In the genomic region with DNA sequence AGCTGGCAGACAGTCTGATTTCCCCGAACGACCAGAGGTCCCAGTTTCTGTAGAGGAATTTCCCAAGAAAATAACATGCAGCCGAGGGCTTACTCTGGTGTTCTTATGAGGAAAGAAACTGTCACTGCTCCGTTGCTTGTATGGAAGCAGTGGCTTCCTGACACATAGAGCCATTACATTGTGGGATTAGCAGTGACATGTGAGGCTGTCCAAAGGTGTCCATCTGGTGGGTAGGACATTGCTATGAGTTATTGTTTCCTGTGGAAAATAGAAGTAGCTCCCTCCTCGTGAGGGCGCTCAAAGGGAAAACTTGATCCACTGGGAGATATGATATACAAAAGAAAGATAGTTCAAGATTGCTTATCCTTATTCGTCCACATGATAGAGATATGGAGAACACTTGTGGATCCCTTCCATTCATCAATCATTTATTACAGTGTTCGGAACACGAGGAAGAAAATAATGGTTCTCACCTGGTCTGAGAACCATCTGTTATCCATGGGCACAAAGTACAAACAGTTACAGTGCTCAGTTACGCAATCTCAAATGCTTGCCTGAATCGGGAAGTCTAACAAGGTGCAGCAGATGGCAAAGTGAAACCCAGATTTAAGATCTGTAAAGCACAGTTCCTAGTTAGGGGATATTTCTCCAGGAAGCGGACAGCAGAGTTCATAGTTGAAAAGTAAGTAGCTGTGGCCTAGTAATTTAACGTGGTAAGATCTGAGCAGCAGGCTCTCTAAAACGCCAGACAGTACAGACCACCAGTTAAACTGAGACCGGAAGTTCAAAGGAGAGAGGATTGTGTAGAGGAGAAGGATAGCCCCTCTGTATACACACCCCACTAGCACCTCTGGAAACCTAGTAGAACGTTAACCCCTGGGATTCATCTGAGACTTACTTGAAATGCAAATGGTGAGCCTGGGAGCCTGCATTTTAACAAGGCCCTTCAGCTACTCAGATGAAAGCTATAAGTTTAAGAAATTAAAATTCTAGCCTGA, we compare ENCODE assay signal across 16 mouse cellular contexts. TPM values are rescaled to one million over a fixed set of nuclear protein-coding genes. Genes with fewer than 3 reads are reported as not detected.
DNase-seq lines count a peak whose midpoint lies in the region; ATAC-seq lines count a peak whose summit lies in the region.
"Had no signal": no experiment of that assay in that cellular context is flagged by ENCODE, and none has a peak within 500 bp of the region (broad histone marks: within the 10 kb centered on the region; RNA-seq: fewer than 3 reads in every experiment).

No protein-coding gene starts in this region.

- WGBS in liver, embryonic 11.5 days, result 69% methylated on average over 16 of the region's 16 CpGs
- WGBS in liver, embryonic 16.5 days (ENCODE audit: insufficient replicate concordance), result 45% methylated on average over 16 of the region's 16 CpGs
- WGBS in forebrain, embryonic 16.5 days, result 81% methylated on average over 16 of the region's 16 CpGs

- H3K4me1 ChIP-seq in liver, embryonic 11.5 days (replicated peaks; ENCODE audit: control insufficient read depth, insufficient read depth, low read length), result no peaks in the 10 kb centered on the region
- H3K4me1 ChIP-seq in liver, embryonic 16.5 days (ENCODE audit: control insufficient read depth, low read depth, low read length), result no peaks in the 10 kb centered on the region
- H3K4me1 ChIP-seq in forebrain, embryonic 16.5 days (replicated peaks; ENCODE audit: control insufficient read depth, insufficient read depth, low read length), result no peaks in the 10 kb centered on the region
- H3K4me1 ChIP-seq: heart, embryonic 12.5 days; midbrain, embryonic 13.5 days had no signal

- H3K27ac ChIP-seq in liver, embryonic 11.5 days (ENCODE audit: low read depth, low read length), result no peak overlapping the region
- no peak overlapping the region for H3K27ac ChIP-seq in liver, embryonic 16.5 days (ENCODE audit: low read length)
- no peak overlapping the region for H3K27ac ChIP-seq in forebrain, embryonic 16.5 days (ENCODE audit: low read length)
- H3K27ac ChIP-seq: limb, embryonic 13.5 days; midbrain, embryonic 13.5 days had no signal

- H3K4me3 ChIP-seq in liver, embryonic 11.5 days (ENCODE audit: low read depth, low read length), result no peak overlapping the region
- H3K4me3 ChIP-seq in liver, embryonic 16.5 days (ENCODE audit: low read depth, low read length), result no peak overlapping the region
- no peak overlapping the region for H3K4me3 ChIP-seq in forebrain, embryonic 16.5 days (replicated peaks; ENCODE audit: low read length)
- H3K4me3 ChIP-seq: heart, embryonic 12.5 days; limb, embryonic 13.5 days; midbrain, embryonic 13.5 days had no signal

- no peaks in the 10 kb centered on the region for H3K27me3 ChIP-seq in liver, embryonic 11.5 days (replicated peaks; ENCODE audit: control insufficient read depth, insufficient read depth, low read length)
- H3K27me3 ChIP-seq in liver, embryonic 16.5 days (ENCODE audit: control insufficient read depth, insufficient read depth, low read depth, low read length), result no peaks in the 10 kb centered on the region
- no peaks in the 10 kb centered on the region for H3K27me3 ChIP-seq in forebrain, embryonic 16.5 days (replicated peaks; ENCODE audit: control insufficient read depth, insufficient read depth, low read length)
- H3K27me3 ChIP-seq: heart, embryonic 12.5 days; limb, embryonic 13.5 days; midbrain, embryonic 13.5 days had no signal

- H3K9me3 ChIP-seq in liver, embryonic 11.5 days (ENCODE audit: control insufficient read depth, low read length), result no peaks in the 10 kb centered on the region
- H3K9me3 ChIP-seq in liver, embryonic 16.5 days (replicated peaks; ENCODE audit: control insufficient read depth, low read length), result no peaks in the 10 kb centered on the region
- no peaks in the 10 kb centered on the region for H3K9me3 ChIP-seq in forebrain, embryonic 16.5 days (ENCODE audit: control insufficient read depth, low read length)
- H3K9me3 ChIP-seq: heart, embryonic 12.5 days; limb, embryonic 13.5 days; midbrain, embryonic 13.5 days had no signal

- H3K36me3 ChIP-seq in liver, embryonic 11.5 days (ENCODE audit: control insufficient read depth, insufficient read depth, low read length), result no peaks in the 10 kb centered on the region
- H3K36me3 ChIP-seq in liver, embryonic 16.5 days (ENCODE audit: control insufficient read depth, insufficient read depth), result no peaks in the 10 kb centered on the region
- no peaks in the 10 kb centered on the region for H3K36me3 ChIP-seq in forebrain, embryonic 16.5 days (ENCODE audit: control insufficient read depth, insufficient read depth)
- H3K36me3 ChIP-seq: heart, embryonic 12.5 days; limb, embryonic 13.5 days; midbrain, embryonic 13.5 days had no signal

- no peak overlapping the region for H3K9ac ChIP-seq in liver, embryonic 11.5 days (ENCODE audit: low read depth, low read length)
- no peak overlapping the region for H3K9ac ChIP-seq in liver, embryonic 16.5 days (ENCODE audit: low read depth, low read length)
- H3K9ac ChIP-seq in forebrain, embryonic 16.5 days (replicated peaks; ENCODE audit: low read depth, low read length), result no peak overlapping the region
- H3K9ac ChIP-seq: heart, embryonic 12.5 days; limb, embryonic 13.5 days; midbrain, embryonic 13.5 days had no signal

- H3K4me2 ChIP-seq in liver, embryonic 11.5 days, result no peak overlapping the region
- no peak overlapping the region for H3K4me2 ChIP-seq in liver, embryonic 16.5 days (ENCODE audit: low read depth, low read length)
- no peak overlapping the region for H3K4me2 ChIP-seq in forebrain, embryonic 16.5 days (ENCODE audit: low read length)
- H3K4me2 ChIP-seq: heart, embryonic 12.5 days; limb, embryonic 13.5 days; midbrain, embryonic 13.5 days had no signal

- 0 out of 2 replicates have a peak, but pooled peaks have one; percentile 26 for ATAC-seq in liver, embryonic 11.5 days (replicated peaks; ENCODE audit: low FRiP score)
- peak; percentile 39 to 42; a peak in 2 of 4 replicates for ATAC-seq in hematopoietic stem cell, adult 5-6 weeks (replicated peaks in 1 of 2; ENCODE audit: insufficient read depth in 1 of 2, low FRiP score in 2 of 2, low TSS enrichment in 1 of 2, low read depth in 1 of 2, poor library complexity in 2 of 2, severe bottlenecking in 2 of 2)
- peak; percentile 62; the same call in 1 of the 2 replicates for ATAC-seq in liver, embryonic 16.5 days (ENCODE audit: low read depth)
- no peak for ATAC-seq in forebrain, embryonic 16.5 days
- ATAC-seq: midbrain, embryonic 13.5 days had no signal

- DNase-seq in liver, embryonic 11.5 days (ENCODE audit: low spot score), result no peak
- DNase-seq in liver, result no peak
- peak; percentile 15 for DNase-seq in yolk sac, embryonic 10.5 days (ENCODE audit: low spot score)
- no peak for DNase-seq in adrenal gland, postnatal 25 days
- DNase-seq: adrenal gland, postnatal 10 days; cerebellum, postnatal 14 days; gastrocnemius, postnatal 14 days; heart, postnatal 36 days; kidney, adult 11 months; right cerebral cortex, adult 18-20 months had no signal

RNA-seq across cellular contexts. Expression of a gene that starts 25.6 kb away (rescaled TPM):
- 4.7 and 4.9 TPM in 2 replicates for polyA plus RNA-seq in liver, embryonic 11.5 days (2014; fragmentation: Nextera tagmentation; extraction: Ambion mirVana)
- 7.8 and 14.4 TPM in 2 replicates for total RNA-seq in hematopoietic stem cell, adult 5-6 weeks (2017)
- polyA plus RNA-seq in liver, embryonic 16.5 days (2015; fragmentation: Nextera tagmentation; extraction: Ambion mirVana), result 3.8 and 5.3 TPM in 2 replicates
- 12.0 and 19.7 TPM in 2 replicates for polyA plus RNA-seq in forebrain, embryonic 16.5 days (2015; fragmentation: Nextera tagmentation; extraction: Ambion mirVana)
- total RNA-seq in adrenal gland, postnatal 25 days (2021), result 11.9 and 15.8 TPM in 2 replicates

RNA-seq across cellular contexts. Expression of a gene that starts 48.6 kb away (rescaled TPM):
- 10.8 and 14.5 TPM in 2 replicates for polyA plus RNA-seq in liver, embryonic 11.5 days (2014; fragmentation: Nextera tagmentation; extraction: Ambion mirVana)
- total RNA-seq in hematopoietic stem cell, adult 5-6 weeks (2017), result 63.0 and 69.9 TPM in 2 replicates
- polyA plus RNA-seq in liver, embryonic 16.5 days (2015; fragmentation: Nextera tagmentation; extraction: Ambion mirVana), result 2.9 and 3.2 TPM in 2 replicates
- polyA plus RNA-seq in forebrain, embryonic 16.5 days (2015; fragmentation: Nextera tagmentation; extraction: Ambion mirVana), result 20.0 and 23.2 TPM in 2 replicates
- 27.0 and 29.7 TPM in 2 replicates for total RNA-seq in adrenal gland, postnatal 25 days (2021)
